Comparison of ENCODE assay signal across 9 mouse cellular contexts in the genomic region with DNA sequence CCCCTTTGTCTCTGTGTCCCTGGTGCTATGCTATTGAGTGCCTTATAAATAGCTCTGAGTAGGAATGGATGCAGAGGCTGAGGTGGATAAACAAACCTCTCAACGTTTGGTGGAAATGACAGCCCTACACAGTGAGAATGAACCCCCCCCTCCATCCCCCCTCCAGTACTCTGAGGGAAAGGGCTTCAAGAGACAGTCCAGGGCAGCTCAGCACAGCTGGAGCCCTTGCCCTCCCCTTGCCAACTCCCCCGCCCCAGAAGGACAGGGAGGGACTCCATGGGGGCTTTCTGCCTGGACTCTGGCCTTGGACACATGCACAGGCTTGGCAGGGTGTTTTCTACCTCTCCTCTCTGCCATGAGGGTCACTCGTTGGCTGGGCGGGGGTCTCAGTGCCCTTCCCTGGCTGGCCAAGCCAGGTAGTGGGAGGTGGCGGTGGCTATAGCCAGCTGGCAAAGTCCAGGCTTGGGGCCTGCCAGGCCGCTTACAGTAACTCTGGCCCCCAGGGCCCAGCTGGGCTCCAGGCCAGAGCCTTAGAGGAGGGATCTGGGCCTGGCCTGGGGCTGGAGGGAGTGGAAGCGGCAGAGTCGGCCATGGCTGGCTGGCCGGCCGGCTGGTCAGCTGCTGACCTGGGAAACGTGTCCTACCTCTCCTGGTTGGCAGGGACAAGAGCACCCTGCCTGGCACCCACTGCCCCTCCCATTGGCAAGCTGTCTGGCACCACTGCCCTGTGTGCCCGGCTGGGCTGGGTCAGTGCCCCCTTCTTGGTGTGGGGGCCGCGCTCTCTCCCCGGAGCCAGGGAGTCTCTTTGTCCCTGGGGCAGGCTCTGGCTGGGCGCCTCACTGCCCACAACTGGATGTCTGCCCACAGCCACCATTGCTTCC. TPM values are rescaled to one million over a fixed set of nuclear protein-coding genes. Genes with fewer than 3 reads are reported as not detected.
DNase-seq lines count a peak whose midpoint lies in the region; ATAC-seq and TF ChIP-seq lines count a peak whose summit lies in the region.
"Had no signal": no experiment of that assay in that cellular context is flagged by ENCODE, and none has a peak within 500 bp of the region (broad histone marks: within the 10 kb centered on the region; RNA-seq: fewer than 3 reads in every experiment).

No protein-coding gene starts in this region.

- no peak overlapping the region for H3K4me2 ChIP-seq in forebrain, embryonic 16.5 days (ENCODE audit: low read length)
- H3K4me2 ChIP-seq in neural tube, embryonic 12.5 days (replicated peaks): no peak overlapping the region

- H3K27ac ChIP-seq in forebrain, embryonic 16.5 days (ENCODE audit: low read length): peak overlapping the region; percentile 67
- peak overlapping the region; percentile 68 for H3K27ac ChIP-seq in hindbrain, embryonic 10.5 days
- peak overlapping the region; percentile 66 for H3K27ac ChIP-seq in limb, embryonic 10.5 days
- no peak overlapping the region for H3K27ac ChIP-seq in neural tube, embryonic 12.5 days
- no peak overlapping the region for H3K27ac ChIP-seq in thymus, adult 2 months (ENCODE audit: control insufficient read depth, insufficient read depth, low read length)
- H3K27ac ChIP-seq: liver, embryonic 14.5 days had no signal

- H3K27me3 ChIP-seq in forebrain, embryonic 16.5 days (replicated peaks; ENCODE audit: control insufficient read depth, insufficient read depth, low read length): no peaks in the 10 kb centered on the region
- no peaks in the 10 kb centered on the region for H3K27me3 ChIP-seq in hindbrain, embryonic 10.5 days (ENCODE audit: insufficient read depth, poor library complexity, severe bottlenecking)
- H3K27me3 ChIP-seq in limb, embryonic 10.5 days (ENCODE audit: low read depth, poor library complexity, severe bottlenecking): no peaks in the 10 kb centered on the region
- no peaks in the 10 kb centered on the region for H3K27me3 ChIP-seq in neural tube, embryonic 12.5 days (replicated peaks)
- H3K27me3 ChIP-seq in thymus, adult 2 months (ENCODE audit: control insufficient read depth, insufficient read depth, low read length): no peaks in the 10 kb centered on the region

- TF ChIP-seq POLR2A in brain, embryonic 14.5 days (IDR thresholded peaks at IDR 0.05; ENCODE audit: borderline replicate concordance, extremely low read depth, insufficient read depth, insufficient read length, poor library complexity, severe bottlenecking): no peak
- no peak for TF ChIP-seq POLR2A in thymus, adult 2 months (IDR thresholded peaks at IDR 0.05; ENCODE audit: control insufficient read depth, extremely low read depth, insufficient read depth, low read length, poor library complexity)

- peak; percentile 69 for ATAC-seq in forebrain, embryonic 16.5 days
- no peak for ATAC-seq in neural tube, embryonic 12.5 days (ENCODE audit: low FRiP score, low read depth)

- H3K36me3 ChIP-seq in forebrain, embryonic 16.5 days (ENCODE audit: control insufficient read depth, insufficient read depth): no peaks in the 10 kb centered on the region
- peaks cover 33% of the 10 kb centered on the region for H3K36me3 ChIP-seq in hindbrain, embryonic 10.5 days
- peaks cover 65% of the 10 kb centered on the region for H3K36me3 ChIP-seq in limb, embryonic 10.5 days
- H3K36me3 ChIP-seq in neural tube, embryonic 12.5 days: peaks cover 11% of the 10 kb centered on the region
- no peaks in the 10 kb centered on the region for H3K36me3 ChIP-seq in thymus, adult 2 months (ENCODE audit: control insufficient read depth, insufficient read depth, low read length)

- peaks cover 40% of the 10 kb centered on the region for H3K4me1 ChIP-seq in forebrain, embryonic 16.5 days (replicated peaks; ENCODE audit: control insufficient read depth, insufficient read depth, low read length)
- H3K4me1 ChIP-seq in hindbrain, embryonic 10.5 days (replicated peaks): peaks cover 79% of the 10 kb centered on the region
- H3K4me1 ChIP-seq in limb, embryonic 10.5 days: peaks cover 76% of the 10 kb centered on the region
- peaks cover 62% of the 10 kb centered on the region for H3K4me1 ChIP-seq in neural tube, embryonic 12.5 days
- H3K4me1 ChIP-seq in thymus, adult 2 months (replicated peaks; ENCODE audit: control insufficient read depth, insufficient read depth, low read length): peaks cover 80% of the 10 kb centered on the region

- peak; percentile 95 for DNase-seq in MN1 (ENCODE audit: low spot score)
- peak; percentile 76 for DNase-seq in brain, embryonic 14.5 days (ENCODE audit: low read depth)
- DNase-seq in hindbrain, embryonic 10.5 days (ENCODE audit: low spot score): no peak
- DNase-seq in limb, embryonic 10.5 days (ENCODE audit: low spot score): no peak
- no peak for DNase-seq in thymus, adult 2 months
- DNase-seq in right cerebral cortex, postnatal 4 days: no peak

- TF ChIP-seq CTCF in brain, embryonic 14.5 days (IDR thresholded peaks at IDR 0.05; ENCODE audit: borderline replicate concordance, extremely low read depth, insufficient read depth, insufficient read length): no peak
- no peak for TF ChIP-seq CTCF in thymus, adult 2 months (IDR thresholded peaks at IDR 0.05; ENCODE audit: borderline replicate concordance, control insufficient read depth, extremely low read depth, insufficient read depth, low read length, poor library complexity)

- peak overlapping the region; percentile 30 for H3K9ac ChIP-seq in forebrain, embryonic 16.5 days (replicated peaks; ENCODE audit: low read depth, low read length)
- H3K9ac ChIP-seq in neural tube, embryonic 12.5 days: 0 out of 2 replicates have a peak overlapping the region, but pooled peaks have one; percentile 9
- H3K9ac ChIP-seq: liver, embryonic 14.5 days had no signal

- 36% methylated on average over 14 of the region's 16 CpGs for WGBS in forebrain, embryonic 16.5 days
- 69% methylated on average over 16 of the region's 16 CpGs for WGBS in hindbrain, embryonic 10.5 days
- 80% methylated on average over 16 of the region's 16 CpGs for WGBS in limb, embryonic 10.5 days
- 79% methylated on average over 16 of the region's 16 CpGs for WGBS in neural tube, embryonic 12.5 days
- 83% methylated on average over 16 of the region's 16 CpGs for WGBS in thymus, adult 2 months

- no peaks in the 10 kb centered on the region for H3K9me3 ChIP-seq in forebrain, embryonic 16.5 days (ENCODE audit: control insufficient read depth, low read length)
- no peaks in the 10 kb centered on the region for H3K9me3 ChIP-seq in hindbrain, embryonic 10.5 days
- no peaks in the 10 kb centered on the region for H3K9me3 ChIP-seq in limb, embryonic 10.5 days (replicated peaks)
- no peaks in the 10 kb centered on the region for H3K9me3 ChIP-seq in neural tube, embryonic 12.5 days

- no peak overlapping the region for H3K4me3 ChIP-seq in forebrain, embryonic 16.5 days (replicated peaks; ENCODE audit: low read length)
- peak overlapping the region; percentile 3; the same call in 1 of the 2 replicates for H3K4me3 ChIP-seq in hindbrain, embryonic 10.5 days
- H3K4me3 ChIP-seq in limb, embryonic 10.5 days: 0 out of 2 replicates have a peak overlapping the region, but pooled peaks have one; percentile 10
- no peak overlapping the region for H3K4me3 ChIP-seq in neural tube, embryonic 12.5 days
- no peak overlapping the region for H3K4me3 ChIP-seq in thymus, adult 2 months (ENCODE audit: control insufficient read depth, insufficient read depth, low read length)

RNA-seq across cellular contexts. Expression of gene Rara, which starts 23.6 kb away (rescaled TPM):
- polyA plus RNA-seq in brain, embryonic 14.5 days (2012; rRNA removed): 8.4 and 14.4 TPM in 2 replicates
- polyA plus RNA-seq in forebrain, embryonic 16.5 days (2015; fragmentation: Nextera tagmentation; extraction: Ambion mirVana): 9.5 and 10.6 TPM in 2 replicates
- 28.4 and 53.7 TPM in 2 replicates for polyA plus RNA-seq in hindbrain, embryonic 10.5 days (2016; fragmentation: Nextera tagmentation; extraction: Ambion mirVana)
- polyA plus RNA-seq in limb, embryonic 10.5 days (2016; fragmentation: Nextera tagmentation; extraction: Ambion mirVana): 38.4 and 43.7 TPM in 2 replicates
- 51.1 and 52.5 TPM in 2 replicates for polyA plus RNA-seq in neural tube, embryonic 12.5 days (2016; fragmentation: Nextera tagmentation; extraction: Ambion mirVana)
- 63.5 and 74.1 TPM in 2 replicates for polyA plus RNA-seq in thymus, adult 2 months (2012; rRNA removed)

RNA-seq across cellular contexts. Expression of gene Gjd3, which starts 31.6 kb away (rescaled TPM):
- 2.5 and 2.9 TPM in 2 replicates for polyA plus RNA-seq in brain, embryonic 14.5 days (2012; rRNA removed)
- 0.51 and 1.0 TPM in 2 replicates for polyA plus RNA-seq in forebrain, embryonic 16.5 days (2015; fragmentation: Nextera tagmentation; extraction: Ambion mirVana)
- 0.44 TPM in 1 of 2 replicates, not detected in the other for polyA plus RNA-seq in hindbrain, embryonic 10.5 days (2016; fragmentation: Nextera tagmentation; extraction: Ambion mirVana)
- 0.24 and 0.29 TPM in 2 replicates for polyA plus RNA-seq in limb, embryonic 10.5 days (2016; fragmentation: Nextera tagmentation; extraction: Ambion mirVana)
- 1.8 and 2.0 TPM in 2 replicates for polyA plus RNA-seq in neural tube, embryonic 12.5 days (2016; fragmentation: Nextera tagmentation; extraction: Ambion mirVana)
- 1.3 and 1.9 TPM in 2 replicates for polyA plus RNA-seq in thymus, adult 2 months (2012; rRNA removed)
- polyA plus RNA-seq: liver, embryonic 14.5 days had no signal

RNA-seq across cellular contexts. Expression of gene Cdc6, which starts 43.7 kb away (rescaled TPM):
- polyA plus RNA-seq in brain, embryonic 14.5 days (2012; rRNA removed): 4.5 and 6.2 TPM in 2 replicates
- polyA plus RNA-seq in forebrain, embryonic 16.5 days (2015; fragmentation: Nextera tagmentation; extraction: Ambion mirVana): 10.3 and 10.9 TPM in 2 replicates
- polyA plus RNA-seq in hindbrain, embryonic 10.5 days (2016; fragmentation: Nextera tagmentation; extraction: Ambion mirVana): 45.3 and 63.7 TPM in 2 replicates
- polyA plus RNA-seq in limb, embryonic 10.5 days (2016; fragmentation: Nextera tagmentation; extraction: Ambion mirVana): 69.9 and 79.5 TPM in 2 replicates
- polyA plus RNA-seq in neural tube, embryonic 12.5 days (2016; fragmentation: Nextera tagmentation; extraction: Ambion mirVana): 18.4 and 19.2 TPM in 2 replicates
- 8.4 and 12.2 TPM in 2 replicates for polyA plus RNA-seq in thymus, adult 2 months (2012; rRNA removed)

Comparison
In these comparisons a context has a peak if more than half of its experiments do, and no peak if none do; other contexts are left out.
1. DNase-seq: peak in MN1 (single experiment) and brain, embryonic 14.5 days (single experiment); none in hindbrain, embryonic 10.5 days (single experiment), limb, embryonic 10.5 days (single experiment), thymus, adult 2 months (single experiment) and right cerebral cortex, postnatal 4 days (single experiment).
2. H3K27ac ChIP-seq: peak in forebrain, embryonic 16.5 days (single experiment), hindbrain, embryonic 10.5 days (single experiment) and limb, embryonic 10.5 days (single experiment); none in neural tube, embryonic 12.5 days (single experiment) and thymus, adult 2 months (single experiment).
3. H3K4me3 ChIP-seq: peak in hindbrain, embryonic 10.5 days (single experiment) and limb, embryonic 10.5 days (single experiment); none in forebrain, embryonic 16.5 days (single experiment), neural tube, embryonic 12.5 days (single experiment) and thymus, adult 2 months (single experiment).